Mouse (Mus musculus): ENCODE measurements around the gene Itgb2.

Gene Itgb2

GRCm38 (mm10) chr10:77548576-77548975 is 18.5 kb downstream of the Itgb2 start:
- no peak for DNase-seq (ENCODE audit: low read depth, low spot score)

DNA sequence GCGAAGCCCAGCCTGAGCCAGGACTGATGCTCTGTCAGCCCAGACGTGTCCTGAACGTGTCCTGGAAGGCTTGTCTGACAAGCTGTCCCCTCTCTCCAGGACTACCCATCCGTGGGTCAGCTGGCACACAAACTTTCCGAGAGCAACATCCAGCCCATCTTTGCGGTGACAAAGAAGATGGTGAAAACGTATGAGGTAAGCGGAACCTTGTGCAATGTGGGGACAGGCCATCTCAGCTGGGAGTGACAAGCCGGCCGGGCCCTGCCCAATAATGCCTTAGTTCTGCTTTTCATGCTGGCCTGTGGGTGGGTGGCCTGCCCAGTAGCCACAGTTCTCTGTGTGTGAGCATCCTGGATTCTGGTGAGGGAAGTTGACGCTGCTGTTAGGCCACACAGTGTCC is 20.8 kb downstream of the Itgb2 start:
- no peak for DNase-seq (ENCODE audit: low read depth, low spot score)

DNA sequence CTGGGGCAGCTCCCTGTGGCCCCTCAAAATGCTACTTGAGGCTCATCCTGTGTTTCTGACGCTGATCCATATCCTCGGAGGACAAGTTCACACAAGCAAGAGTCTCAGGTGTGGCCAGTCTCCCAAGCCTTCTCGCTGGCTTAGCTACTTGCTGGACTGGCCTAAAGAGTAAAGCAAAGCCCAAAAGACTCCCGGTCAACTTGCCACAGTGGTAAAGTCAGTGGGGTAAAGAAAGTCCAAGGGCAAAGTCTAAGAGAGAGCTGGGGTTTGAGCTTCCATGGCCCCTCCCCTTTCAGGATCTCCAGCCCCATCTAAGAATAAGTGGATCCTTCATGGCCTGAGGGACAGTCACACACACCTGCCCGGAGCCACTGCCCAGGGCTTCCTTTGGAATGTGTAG is 22.1 kb downstream of the Itgb2 start:
- DNase-seq (ENCODE audit: low read depth, low spot score) = no peak

GRCm38 (mm10) chr10:77553285-77553684 is 23.2 kb downstream of the Itgb2 start:
- DNase-seq (ENCODE audit: low read depth, low spot score) = no peak

DNA sequence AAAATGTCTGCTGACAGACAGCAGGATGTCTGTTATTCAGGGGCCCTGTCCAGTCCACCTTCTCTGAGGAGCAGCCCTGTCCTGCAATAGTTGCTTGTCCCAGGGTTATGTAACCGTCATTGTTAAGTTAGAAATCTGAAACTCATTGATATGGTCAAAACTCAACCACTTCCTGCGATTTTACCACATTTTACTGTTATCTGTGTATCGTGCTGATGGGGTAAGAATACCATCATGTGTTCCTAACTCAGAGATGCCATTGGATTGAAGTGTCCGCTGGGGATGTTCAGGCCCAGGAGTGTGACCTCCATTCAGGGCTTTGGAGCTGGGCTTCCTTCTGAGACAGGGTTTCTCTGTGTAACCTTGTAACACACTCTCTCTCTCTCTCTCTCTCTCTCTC is 24.9 kb downstream of the Itgb2 start:
- DNase-seq (ENCODE audit: low read depth, low spot score) = peak; percentile 26

DNA sequence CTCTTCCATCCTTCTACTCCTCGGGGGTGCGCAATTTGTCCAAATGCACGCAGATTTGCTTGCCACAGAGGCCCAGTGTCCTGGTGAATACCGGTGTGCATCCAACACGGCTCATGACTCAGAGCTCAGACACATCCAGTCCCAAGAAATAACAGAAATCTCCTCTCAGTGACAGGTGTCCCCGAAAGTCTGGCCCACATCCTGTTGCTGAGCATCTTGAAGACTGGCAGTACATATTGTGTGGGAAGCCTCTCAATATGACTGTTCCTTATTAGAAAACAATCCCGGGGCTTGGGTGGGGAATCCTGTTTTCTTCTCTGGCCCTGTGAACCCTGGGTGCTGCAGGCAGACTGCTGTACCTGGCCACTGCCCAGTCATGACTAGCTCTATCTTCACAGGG is 26.6 kb downstream of the Itgb2 start:
- DNase-seq (ENCODE audit: low read depth, low spot score) = peak; percentile 45

GRCm38 (mm10) chr10:77557641-77558040 is 27.6 kb downstream of the Itgb2 start:
- peak; percentile 30 for DNase-seq (ENCODE audit: low read depth, low spot score)

DNA sequence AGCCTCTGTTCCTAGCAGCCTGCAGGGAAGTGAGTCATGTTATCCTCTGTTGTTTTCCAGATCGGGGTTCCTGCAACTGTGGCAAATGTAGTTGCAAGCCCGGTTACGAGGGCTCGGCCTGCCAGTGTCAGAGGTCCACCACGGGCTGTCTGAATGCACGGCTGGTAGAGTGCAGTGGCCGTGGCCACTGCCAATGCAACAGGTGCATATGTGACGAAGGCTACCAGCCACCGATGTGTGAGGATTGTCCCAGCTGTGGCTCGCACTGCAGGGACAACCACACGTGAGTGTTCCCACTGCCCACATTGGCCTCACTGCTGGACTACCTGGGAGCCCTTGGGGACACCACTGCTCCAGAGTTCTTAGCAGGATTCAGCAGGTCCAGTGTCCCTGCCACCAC is 30.0 kb downstream of the Itgb2 start:
- no peak for DNase-seq (ENCODE audit: low read depth, low spot score)

- DNase-seq (ENCODE audit: low read depth, low spot score) = no peak
These were observed 30.8 kb downstream of the Itgb2 start for GRCm38 (mm10) chr10:77560830-77561229.

DNA sequence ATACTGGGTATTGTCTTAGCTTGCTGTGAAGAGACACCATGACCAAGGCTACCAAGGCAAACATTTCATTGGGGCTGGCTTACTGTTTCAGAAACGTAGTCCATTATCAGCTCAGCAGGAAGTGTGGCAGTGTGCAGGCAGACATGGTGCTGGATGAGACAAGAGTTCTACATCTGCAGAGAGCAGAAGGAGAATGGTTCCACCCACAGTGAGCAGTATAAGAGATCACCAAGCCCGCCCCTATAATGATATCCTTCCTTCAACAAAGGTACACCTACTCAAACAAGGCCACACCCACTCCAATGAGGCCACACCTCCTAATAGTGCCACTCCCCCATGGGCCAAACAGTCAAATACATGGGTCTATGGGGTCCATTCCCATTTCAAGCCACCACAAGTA is 31.5 kb downstream of the Itgb2 start:
- DNase-seq (ENCODE audit: low read depth, low spot score) = no peak

- DNase-seq (ENCODE audit: low read depth, low spot score) = no peak
These were observed 35.0 kb downstream of the Itgb2 start for GRCm38 (mm10) chr10:77565005-77565404.

GRCm38 (mm10) chr10:77566651-77567050 is 36.6 kb downstream of the Itgb2 start:
- DNase-seq (ENCODE audit: low read depth, low spot score) = peak; percentile 80

GRCm38 (mm10) chr10:77569481-77569880 is 39.4 kb downstream of the Itgb2 start:
- no peak for DNase-seq (ENCODE audit: low read depth, low spot score)

DNA sequence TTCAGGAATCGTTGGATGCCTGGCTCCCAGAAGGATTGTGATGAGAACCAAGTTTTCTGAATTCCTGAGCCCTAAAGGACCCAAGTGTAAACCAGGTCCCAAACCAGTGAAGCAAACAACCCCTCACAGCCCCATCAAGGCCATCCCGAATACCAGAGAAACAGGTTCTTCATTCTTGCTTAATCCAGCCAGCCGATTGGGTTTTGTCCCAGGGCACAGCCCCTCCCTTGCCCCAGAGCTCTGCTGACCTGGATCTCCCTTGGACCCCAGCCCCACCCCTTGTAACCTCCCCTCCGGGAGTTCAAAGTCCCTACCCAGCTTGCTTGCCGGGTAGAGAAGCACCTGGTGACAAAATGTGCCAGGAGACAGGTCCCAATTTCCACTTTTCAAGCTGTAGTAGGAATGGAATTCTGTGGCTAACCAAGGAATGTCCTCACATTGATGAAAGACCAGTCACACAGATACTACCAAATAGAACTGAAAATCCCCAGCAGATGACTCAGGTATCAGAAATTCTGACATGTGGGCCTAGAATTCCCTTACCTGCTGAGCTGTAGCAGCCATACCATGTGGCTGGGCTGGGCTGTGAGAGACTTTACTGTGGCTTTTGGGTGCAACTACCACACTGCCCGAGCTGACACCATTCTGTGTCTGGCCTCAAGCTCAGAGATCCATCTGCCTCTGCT is 40.1 kb downstream of the Itgb2 start:
- no peak for DNase-seq (ENCODE audit: low read depth, low spot score)

- peak; percentile 30 for DNase-seq (ENCODE audit: low read depth, low spot score)
These were observed 42.2 kb downstream of the Itgb2 start for GRCm38 (mm10) chr10:77572225-77572624.

GRCm38 (mm10) chr10:77573162-77573561 is 43.1 kb downstream of the Itgb2 start:
- no peak for DNase-seq (ENCODE audit: low read depth, low spot score)

- no peak for DNase-seq (ENCODE audit: low read depth, low spot score)
These were observed 50.2 kb downstream of the Itgb2 start for GRCm38 (mm10) chr10:77580027-77580920.

GRCm38 (mm10) chr10:77581023-77581407 is 51.0 kb downstream of the Itgb2 start:
- DNase-seq (ENCODE audit: low read depth, low spot score) = no peak

- DNase-seq (ENCODE audit: low read depth, low spot score) = peak; percentile 99
These were observed 51.6 kb downstream of the Itgb2 start, which contains the start of gene Pttg1ip for GRCm38 (mm10) chr10:77581408-77582284. TSS of gene Pttg1ip (plus strand) at chr10:77581720.

DNA sequence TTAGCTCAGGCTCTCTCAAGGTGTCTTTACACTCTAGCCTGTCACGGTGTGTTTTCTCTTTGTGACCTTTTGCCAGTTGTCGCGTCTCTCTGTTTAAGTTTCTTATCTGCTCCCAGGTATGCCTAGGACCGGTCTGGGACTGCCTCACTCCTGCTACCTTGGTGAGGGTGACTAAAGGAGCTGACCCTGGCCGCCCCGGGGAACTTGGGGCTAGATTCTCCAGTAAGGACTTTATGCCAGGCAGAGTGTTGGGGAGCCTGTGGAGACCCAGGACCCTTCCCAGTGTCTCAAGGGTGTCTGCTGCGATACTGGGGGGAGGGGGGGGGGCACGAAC is 52.2 kb downstream of the Itgb2 start:
- DNase-seq (ENCODE audit: low read depth, low spot score) = no peak

GRCm38 (mm10) chr10:77583795-77584422 is 53.9 kb downstream of the Itgb2 start:
- DNase-seq (ENCODE audit: low read depth, low spot score) = peak; percentile 65

DNA sequence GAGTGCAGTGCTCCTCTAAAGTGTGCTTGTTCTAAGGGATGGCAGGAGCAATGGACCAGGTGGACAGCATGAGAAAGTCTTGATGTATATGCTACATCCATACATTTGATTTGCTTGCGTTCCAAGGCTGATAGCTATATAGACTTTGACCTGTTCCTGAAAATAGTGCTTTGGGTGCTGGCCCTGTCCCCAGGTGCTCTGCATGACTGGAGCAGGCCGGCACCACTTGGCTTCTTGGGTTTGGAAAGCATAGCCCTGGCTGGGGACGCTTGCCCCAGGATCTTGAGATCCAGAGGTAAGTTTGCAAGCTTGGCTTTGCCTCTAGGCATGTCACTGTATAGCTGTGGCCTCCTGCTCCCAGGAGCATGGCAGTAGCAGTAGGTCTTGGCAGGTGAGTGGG is 56.6 kb downstream of the Itgb2 start:
- DNase-seq (ENCODE audit: low read depth, low spot score) = no peak

Data from CD4-positive helper T cell, adult 2 months (primary cell).